Mouse (Mus musculus): ENCODE measurements around the gene Cyp2d26.

DNA sequence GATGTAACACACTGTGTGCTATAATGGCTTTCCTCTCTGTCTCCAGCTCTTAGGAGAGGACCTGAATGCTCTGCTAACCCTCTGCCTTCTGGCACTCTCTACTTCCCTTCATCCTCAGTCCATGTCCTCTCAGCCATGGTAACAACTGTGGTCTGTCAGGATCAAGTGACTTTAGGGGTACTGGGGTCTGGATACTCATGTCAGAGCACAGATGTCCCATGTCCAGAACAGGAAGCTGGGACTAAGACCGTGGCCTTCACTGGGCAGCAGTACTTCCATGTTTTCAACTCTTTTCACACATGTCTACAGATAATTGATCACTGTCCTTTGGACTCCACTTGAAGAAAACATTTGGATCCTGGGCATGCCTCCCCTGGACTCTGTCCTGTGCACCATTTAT, 10.3 kb downstream of the Cyp2d26 start:
- TF ChIP-seq CTCF (IDR thresholded peaks at IDR 0.05; ENCODE audit: low read depth) (no peak), EP300 (IDR thresholded peaks at IDR 0.05; ENCODE audit: low read depth) (no peak)

Data from heart, postnatal 0 days (tissue).